26 mouse cellular contexts compared by ENCODE assay signal in genomic region chr11:32629713-32630211, GRCm38 (mm10).
"Had no signal": no experiment of that assay in that cellular context is flagged by ENCODE, and none has a peak within 500 bp of the region (broad histone marks: within the 10 kb centered on the region; RNA-seq: fewer than 3 reads in every experiment).

No protein-coding gene starts in this region.

- H3K36me3 ChIP-seq: heart, embryonic 10.5 days; heart, embryonic 13.5 days; heart, embryonic 15.5 days; intestine, embryonic 15.5 days; limb, embryonic 13.5 days; liver, embryonic 13.5 days; liver, embryonic 15.5 days had no signal

- H3K27me3 ChIP-seq: heart, embryonic 13.5 days; heart, embryonic 15.5 days; intestine, embryonic 15.5 days; limb, embryonic 13.5 days; liver, embryonic 13.5 days; liver, embryonic 15.5 days had no signal

- DNase-seq: gastrocnemius, adult 2 months; gastrocnemius, postnatal 10 days; gastrocnemius, postnatal 25 days; heart, adult 18-20 months; heart, postnatal 14 days; heart, postnatal 36 days; kidney, adult 18-20 months; kidney, adult 8-10 months; kidney, postnatal 10 days; kidney, postnatal 25 days; kidney, postnatal 4 days; layer of hippocampus, adult 9-11 months; layer of hippocampus, postnatal 36 days; liver; liver, embryonic 13.5 days had no signal

- ATAC-seq: hindbrain, embryonic 16.5 days; inflammation-experienced regulatory T-cells, adult 6 months; intestine, embryonic 15.5 days; intestine, postnatal 0 days had no signal

- H3K4me2 ChIP-seq: heart, embryonic 13.5 days; heart, embryonic 15.5 days; hindbrain, embryonic 14.5 days; intestine, embryonic 15.5 days; limb, embryonic 13.5 days; liver, embryonic 11.5 days; liver, embryonic 13.5 days; liver, embryonic 15.5 days had no signal

- H3K9ac ChIP-seq: heart, embryonic 13.5 days; heart, embryonic 15.5 days; hindbrain, embryonic 14.5 days; intestine, embryonic 15.5 days; limb, embryonic 13.5 days; liver, embryonic 13.5 days; liver, embryonic 15.5 days had no signal

- H3K27ac ChIP-seq: gastrocnemius, adult 2 months; heart, embryonic 10.5 days; heart, embryonic 13.5 days; heart, embryonic 15.5 days; hindbrain, embryonic 14.5 days; intestine, embryonic 15.5 days; limb, embryonic 13.5 days; liver, embryonic 13.5 days; liver, embryonic 15.5 days had no signal

- H3K4me1 ChIP-seq: heart, embryonic 15.5 days; intestine, embryonic 15.5 days; limb, embryonic 13.5 days had no signal

- H3K4me3 ChIP-seq: gastrocnemius, adult 2 months; heart, embryonic 10.5 days; heart, embryonic 13.5 days; heart, embryonic 15.5 days; intestine, embryonic 15.5 days; limb, embryonic 13.5 days; liver, embryonic 13.5 days; liver, embryonic 15.5 days had no signal

- H3K9me3 ChIP-seq: heart, embryonic 10.5 days; heart, embryonic 13.5 days; heart, embryonic 15.5 days; intestine, embryonic 15.5 days; limb, embryonic 13.5 days; liver, embryonic 13.5 days; liver, embryonic 15.5 days had no signal
